Mouse (Mus musculus) olfactory bulb, adult 2 months (tissue): Measurements from ENCODE around the gene Zbtb39.

ENCODE experiments used
- CTCF ChIP-seq: fragments of 200-500 bp; IDR thresholded peaks from 2 replicates; pipeline ENCODE4 v1.5.1; 2012; ENCODE audit warnings: low read depth, mild to moderate bottlenecking, low read length, moderate library complexity; ENCODE audit not compliant: insufficient read depth
- POLR2A ChIP-seq: fragments of 200-500 bp; IDR thresholded peaks from 2 replicates; pipeline ENCODE4 v1.6.1; 2012; ENCODE audit warnings: mild to moderate bottlenecking, low read depth, low read length, moderate library complexity; ENCODE audit not compliant: insufficient read depth

DNA sequence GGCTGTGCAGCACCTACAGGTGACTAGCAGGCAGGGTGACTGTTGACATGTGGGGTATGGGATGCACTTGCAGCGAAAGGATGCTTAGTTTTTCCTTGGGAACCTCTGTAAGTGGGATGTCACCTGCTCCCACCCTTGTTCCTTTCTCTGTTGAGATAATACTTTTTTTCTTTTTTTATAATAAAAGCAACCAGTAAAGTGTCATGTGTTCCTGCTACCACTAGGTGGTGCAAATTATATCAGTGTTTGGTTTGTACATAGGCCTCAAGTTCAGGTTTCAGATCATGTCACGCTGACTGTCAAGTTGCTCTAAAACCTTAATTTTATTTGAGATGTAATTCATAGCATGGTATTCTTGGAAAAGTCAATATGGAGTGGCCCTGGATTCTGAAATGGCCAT lies 44.7 kb upstream of the Zbtb39 start:
- TF ChIP-seq CTCF (no peak), POLR2A (no peak)
